Mouse (Mus musculus) left cerebral cortex, adult 2 months (tissue): ENCODE results near the gene Pitpnc1. TPM values are rescaled to one million over a fixed set of nuclear protein-coding genes. Genes with fewer than 3 reads are reported as not detected.

Experiments used
- DNase-seq, 2 experiments: peaks; one replicate each; pipeline ENCODE4 v3.0.0; 2021 to 2022; ENCODE audit warnings: low spot score in 2 of 2, mixed read lengths in 1 of 2; ENCODE audit errors: extremely low spot score in 1 of 2
- H3K27ac ChIP-seq: fragments of 200-600 bp; 2 replicates; pipeline ENCODE4 v1.8.1; 2022
- H3K4me3 ChIP-seq: fragments of 200-600 bp; 2 replicates; pipeline ENCODE4 v1.8.1; 2022
- CTCF ChIP-seq: fragments of 200-600 bp; IDR thresholded peaks from 2 replicates; pipeline ENCODE4 v1.8.1; 2022; ENCODE audit warnings: antibody characterized with exemption, mild to moderate bottlenecking, moderate library complexity
- intact Hi-C: fragments of 180-260 bp; cut with DNase I; formaldehyde crosslinking; loops from one replicate; pipeline ENCODE4 v1.15.1; 2025
- total RNA-seq, 2 experiments: library from RNA; stranded (reverse); gene quantifications; 2 replicates each; pipeline ENCODE4 v1.2.3; 2021

Pitpnc1 gene
- total RNA-seq, 2 experiments from 2014 or later = 54.5 to 55.2 TPM

DNA sequence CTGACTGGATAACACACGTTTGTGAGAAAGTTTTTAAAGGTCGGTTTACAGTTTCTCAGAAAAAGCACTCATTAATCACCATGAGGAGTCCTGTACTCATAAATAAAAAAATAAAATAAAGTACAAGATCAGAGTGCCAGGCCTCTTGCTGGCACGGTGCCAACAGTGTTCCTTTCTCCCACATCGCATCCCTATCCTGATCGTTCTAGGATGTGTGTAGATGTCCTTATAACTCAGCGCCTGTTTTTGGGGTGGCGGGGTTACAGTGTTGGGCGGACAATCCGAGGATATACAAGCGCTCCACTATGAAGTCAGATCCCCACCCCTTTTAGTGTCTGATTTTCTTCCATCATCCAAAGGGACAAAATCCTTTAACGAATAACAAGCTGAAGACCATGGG is 94.7 kb downstream of the Pitpnc1 start:
- DNase-seq = no peak
- intact Hi-C loops = no loop called here
- peak overlapping the region; percentile 56 for H3K27ac ChIP-seq
- H3K4me3 ChIP-seq = no peak overlapping the region
- TF ChIP-seq CTCF = no peak

DNA sequence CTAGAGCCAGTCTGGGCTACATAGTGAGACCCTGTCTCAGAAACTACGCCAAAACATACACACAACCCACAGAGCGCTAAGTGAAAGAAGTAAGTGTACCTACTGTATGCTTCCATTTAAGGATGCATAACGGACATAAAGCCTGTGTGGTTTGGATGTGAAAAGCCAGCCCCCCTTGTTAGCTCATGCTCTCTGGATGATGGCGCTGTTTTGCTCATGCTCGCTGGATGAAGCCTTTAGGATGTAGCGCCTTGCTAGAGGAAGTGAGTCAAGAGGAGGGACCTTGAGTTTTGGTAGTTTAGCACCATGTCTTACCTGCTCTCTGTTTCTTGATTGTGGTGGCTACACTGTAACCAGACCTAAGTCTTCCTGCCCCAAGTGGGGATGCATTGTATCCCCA is 96.9 kb downstream of the Pitpnc1 start:
- no peak for TF ChIP-seq CTCF
- no peak overlapping the region for H3K4me3 ChIP-seq
- H3K27ac ChIP-seq = no peak overlapping the region
- intact Hi-C loops = loop anchor here (5.0 kb wide), 1 partner anchor 56 kb away; no protein-coding TSS in a partner anchor
- DNase-seq = no peak

DNA sequence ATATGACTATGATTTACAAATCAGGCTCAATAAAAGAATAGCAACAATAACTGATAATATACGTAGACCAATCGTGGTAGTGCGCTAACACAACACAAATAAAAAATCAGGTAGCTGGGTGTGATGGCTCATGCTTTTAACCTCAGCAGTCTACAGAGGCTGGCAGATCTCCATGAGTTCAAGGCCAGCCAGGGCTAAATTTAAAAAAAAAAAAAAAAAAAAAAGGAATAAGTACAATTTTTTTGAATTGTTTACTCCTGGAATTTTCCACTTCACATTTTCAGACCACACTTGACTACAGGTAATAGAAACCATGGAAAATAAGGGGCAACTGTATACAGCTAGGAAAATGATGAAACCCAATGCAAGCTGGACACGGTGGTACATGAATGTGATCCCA is 97.3 kb downstream of the Pitpnc1 start:
- intact Hi-C loops = loop anchor here (5.0 kb wide), 1 partner anchor 56 kb away; no protein-coding TSS in a partner anchor
- TF ChIP-seq CTCF = no peak
- Histone ChIP-seq H3K27ac (0 out of 2 replicates have a peak overlapping the region, but pooled peaks have one; percentile 29), H3K4me3 (no peak overlapping the region)
- DNase-seq = no peak

DNA sequence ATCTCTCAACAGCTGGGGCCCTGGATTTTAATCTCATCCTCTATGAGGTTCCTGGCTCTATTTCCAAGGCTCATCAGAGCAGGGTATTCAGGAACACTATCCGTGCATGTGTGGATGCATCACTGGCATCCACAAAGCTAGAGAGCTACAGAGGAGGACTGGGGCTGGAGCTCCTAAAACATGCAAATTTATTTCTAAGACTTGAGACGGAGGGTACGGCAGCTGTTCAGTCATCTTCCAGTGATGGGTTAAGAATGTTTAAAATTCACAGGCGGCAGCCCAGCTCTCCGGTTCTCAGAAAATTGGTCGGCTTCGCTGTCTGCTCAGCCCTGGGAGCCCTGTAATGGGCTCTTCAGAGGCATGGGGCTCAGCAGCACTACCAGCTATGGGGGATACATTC is 97.8 kb downstream of the Pitpnc1 start:
- intact Hi-C loops = loop anchor here (5.0 kb wide), 1 partner anchor 55 kb away; no protein-coding TSS in a partner anchor
- no peak for TF ChIP-seq CTCF
- Histone ChIP-seq H3K4me3 (no peak overlapping the region), H3K27ac (peak overlapping the region; percentile 29; the same call in 1 of the 2 replicates)
- DNase-seq = no peak

DNA sequence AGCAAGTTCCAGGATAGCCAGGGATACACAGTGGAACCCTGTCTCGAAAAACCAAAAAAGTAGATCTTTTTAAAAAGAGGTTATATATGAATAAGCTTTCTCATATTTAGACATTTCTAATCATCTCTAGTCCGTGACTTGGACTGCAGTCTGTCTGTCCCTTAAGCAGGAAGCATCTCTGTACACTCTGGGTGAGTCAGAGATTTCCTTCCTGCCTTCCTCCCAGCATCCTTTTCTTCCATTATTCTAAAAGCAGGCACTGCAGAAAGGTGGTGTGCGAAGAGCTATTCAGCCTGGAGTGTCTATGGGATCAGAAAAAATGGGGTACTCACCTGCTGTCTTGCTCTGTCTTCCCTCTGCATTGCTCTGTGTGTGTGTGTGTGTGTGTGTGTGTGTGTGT is 100.0 kb downstream of the Pitpnc1 start:
- TF ChIP-seq CTCF = no peak
- no peak for DNase-seq
- Histone ChIP-seq H3K27ac (no peak overlapping the region), H3K4me3 (no peak overlapping the region)
- intact Hi-C loops = loop anchor here (5.0 kb wide), 1 partner anchor 53 kb away; no protein-coding TSS in a partner anchor

DNA sequence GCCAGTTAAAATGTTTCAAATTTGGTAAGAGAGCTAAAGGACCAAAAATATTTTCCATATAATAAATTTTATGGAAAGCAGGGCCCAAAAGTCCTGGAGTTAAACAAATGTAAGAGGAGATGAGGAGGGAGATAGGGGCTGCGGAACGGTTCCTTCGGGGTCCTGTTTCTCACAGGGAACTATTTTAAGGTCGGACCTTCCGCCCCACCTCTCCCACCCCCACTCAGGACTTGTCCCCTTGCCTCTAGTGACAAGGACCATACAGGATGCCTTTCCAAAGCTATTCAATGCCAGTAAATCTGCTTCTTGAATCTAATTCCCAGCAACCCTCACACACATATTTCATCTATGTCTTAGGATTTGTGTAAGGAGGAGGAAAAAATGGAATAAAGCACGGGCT is 100.8 kb downstream of the Pitpnc1 start:
- DNase-seq = no peak
- H3K27ac ChIP-seq = no peak overlapping the region
- no peak for TF ChIP-seq CTCF
- H3K4me3 ChIP-seq = no peak overlapping the region
- intact Hi-C loops = loop anchor here (5.0 kb wide), 1 partner anchor 52 kb away; no protein-coding TSS in a partner anchor

DNA sequence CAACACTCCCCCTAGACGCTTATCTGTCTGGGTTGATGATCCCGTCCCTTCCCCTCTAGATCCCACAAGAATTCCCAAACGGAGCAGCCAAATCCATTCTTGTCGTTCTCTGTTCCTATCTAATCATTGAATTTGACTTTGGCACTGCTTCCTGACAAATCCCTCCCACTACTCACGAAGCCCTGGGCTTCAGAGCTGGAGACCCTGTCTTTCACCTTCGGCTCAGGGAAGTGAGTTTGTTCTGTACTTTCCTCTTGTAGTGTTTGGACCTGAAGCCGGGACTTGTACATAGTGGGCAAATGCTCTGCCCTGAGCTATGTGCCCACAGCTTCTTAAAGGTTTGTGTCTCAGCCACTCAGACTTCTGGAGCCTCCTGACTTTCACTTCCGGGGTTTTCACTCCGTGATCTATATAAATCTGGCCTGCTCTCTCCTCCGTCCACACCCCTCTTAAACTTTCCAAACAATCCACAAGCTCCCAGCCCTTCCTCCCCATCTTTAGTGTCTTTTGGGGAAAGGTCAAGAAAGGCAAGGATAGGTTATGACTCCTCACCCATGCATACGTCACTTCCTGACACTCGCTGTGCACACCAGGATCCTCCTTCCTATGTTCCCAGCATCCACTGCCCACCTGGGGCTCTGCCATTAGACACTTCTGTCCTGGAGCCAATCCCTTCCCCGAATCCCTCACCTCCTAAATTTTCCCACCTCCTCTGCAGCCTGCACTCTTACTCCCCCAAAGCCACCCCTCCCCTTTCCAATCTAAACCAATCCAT is 104.4 kb downstream of the Pitpnc1 start:
- DNase-seq = no peak
- TF ChIP-seq CTCF = no peak
- intact Hi-C loops = no loop called here
- Histone ChIP-seq H3K27ac (no peak overlapping the region), H3K4me3 (no peak overlapping the region)

DNA sequence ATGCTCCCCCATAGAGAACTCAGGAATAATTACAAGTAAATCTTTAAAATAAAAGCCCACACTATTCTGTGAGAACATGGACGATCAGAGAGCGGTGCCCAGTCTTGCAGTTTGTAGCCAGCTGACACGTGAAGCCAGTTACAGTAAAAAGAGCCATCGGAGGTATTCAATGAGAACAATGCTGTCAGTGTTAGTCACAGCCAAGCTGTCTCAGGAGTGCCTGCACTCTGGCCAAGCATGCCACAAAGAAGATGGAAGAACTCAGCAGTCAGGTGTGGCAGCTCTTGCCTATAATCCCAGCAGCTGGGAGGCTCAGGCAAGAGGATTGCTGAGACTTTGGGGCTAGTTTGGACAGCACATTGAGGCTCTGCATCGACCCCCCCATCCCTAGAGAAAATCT is 111.8 kb downstream of the Pitpnc1 start:
- no peak for DNase-seq
- Histone ChIP-seq H3K27ac (no peak overlapping the region), H3K4me3 (no peak overlapping the region)
- intact Hi-C loops = no loop called here
- TF ChIP-seq CTCF = no peak

DNA sequence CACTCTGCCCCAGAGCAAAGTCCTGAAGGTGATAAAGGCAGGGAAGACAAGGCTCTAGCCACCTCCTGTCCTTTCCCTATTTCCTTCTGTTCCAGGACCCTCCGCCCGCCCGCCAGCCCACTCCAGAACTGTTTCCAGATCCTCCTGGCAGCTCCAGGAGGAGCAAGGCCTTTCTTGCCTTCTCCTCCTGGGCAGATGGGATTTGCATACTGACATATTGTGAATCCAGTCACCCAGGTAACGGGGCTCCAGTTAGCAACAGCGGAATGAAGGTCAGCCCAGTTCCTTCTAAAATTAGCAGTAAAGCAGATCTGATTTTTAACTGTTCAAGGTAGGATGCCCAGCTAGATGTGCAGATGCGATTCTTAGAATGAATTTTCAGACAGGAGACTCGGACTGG is 114.3 kb downstream of the Pitpnc1 start:
- intact Hi-C loops = no loop called here
- TF ChIP-seq CTCF = no peak
- DNase-seq = peak in 1 of 2 experiments; percentile 33
- Histone ChIP-seq H3K27ac (peak overlapping the region; percentile 40; the same call in 1 of the 2 replicates), H3K4me3 (no peak overlapping the region)

DNA sequence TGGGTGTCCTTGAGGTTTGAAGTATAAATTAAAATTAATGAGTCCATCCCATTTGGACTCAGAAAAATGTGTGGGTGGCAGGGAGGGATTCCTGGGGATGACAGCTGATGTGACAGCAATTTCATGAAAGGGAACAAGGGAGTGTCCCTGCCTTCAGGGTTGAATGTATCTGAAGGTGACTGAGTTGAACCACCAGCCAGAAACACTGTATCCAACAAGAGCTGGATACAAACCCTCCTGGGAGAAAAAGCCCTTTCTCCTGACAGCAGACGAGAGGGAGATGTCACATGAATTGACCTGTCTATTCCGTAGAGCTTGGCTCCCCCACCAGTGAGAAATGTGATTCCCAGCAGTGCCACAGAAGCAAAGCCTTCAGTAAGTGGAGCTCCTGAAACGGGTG is 115.0 kb downstream of the Pitpnc1 start:
- no peak for TF ChIP-seq CTCF
- H3K4me3 ChIP-seq = no peak overlapping the region
- DNase-seq = no peak
- H3K27ac ChIP-seq = peak overlapping the region; percentile 19; the same call in 1 of the 2 replicates
- intact Hi-C loops = no loop called here

DNA sequence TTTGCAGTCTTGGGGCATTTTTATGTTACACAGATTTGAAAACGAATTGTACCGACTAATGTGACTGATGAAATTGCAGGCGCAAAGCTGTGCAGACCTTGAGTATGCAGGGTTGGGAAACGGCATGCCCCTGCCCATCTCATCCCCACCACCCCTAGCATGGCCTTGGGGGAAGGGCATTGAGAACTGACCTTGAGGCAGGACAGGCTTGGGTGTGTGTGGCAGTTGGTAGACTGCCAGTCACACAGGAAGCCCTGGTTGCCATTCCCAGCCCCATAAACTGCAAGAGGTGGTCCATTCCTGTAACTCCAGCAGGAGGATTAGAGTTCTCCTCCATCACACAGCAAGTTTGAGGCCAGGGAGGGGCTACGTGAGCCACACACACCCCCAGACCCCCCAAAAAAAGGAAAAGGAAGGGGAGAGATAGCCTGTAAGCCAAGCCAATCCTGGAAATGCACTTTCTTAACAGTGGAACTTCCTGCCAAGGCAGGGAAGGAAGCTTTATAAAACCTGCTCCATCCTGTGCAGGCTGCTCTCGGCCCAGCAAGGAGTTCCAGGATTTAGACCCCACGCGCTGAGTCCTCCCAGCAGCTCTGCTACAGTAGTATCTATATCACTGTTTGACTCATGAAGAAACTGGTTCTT is 115.9 kb downstream of the Pitpnc1 start:
- Histone ChIP-seq H3K4me3 (no peak overlapping the region), H3K27ac (no peak overlapping the region)
- DNase-seq = no peak
- TF ChIP-seq CTCF = no peak
- intact Hi-C loops = no loop called here

DNA sequence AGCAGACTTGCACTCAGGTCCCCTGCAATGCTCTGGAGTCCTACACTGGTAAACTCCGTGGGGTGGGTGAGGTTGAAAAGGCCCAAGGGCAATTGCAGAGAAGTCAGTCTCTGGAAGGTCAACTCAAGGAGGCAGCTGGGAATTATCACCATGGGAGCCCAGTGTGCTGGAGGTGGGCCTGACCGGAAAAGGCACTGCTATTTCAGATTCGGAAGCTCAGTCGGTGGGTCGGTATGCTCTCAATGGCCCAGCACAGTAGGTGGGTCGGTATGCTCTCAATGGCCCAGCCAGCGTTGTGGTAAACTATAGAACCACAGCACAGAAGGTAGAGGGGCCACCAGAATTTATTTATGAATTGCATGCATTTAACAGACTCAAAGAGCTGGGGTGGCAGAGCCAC is 117.9 kb downstream of the Pitpnc1 start:
- Histone ChIP-seq H3K4me3 (no peak overlapping the region), H3K27ac (no peak overlapping the region)
- no peak for TF ChIP-seq CTCF
- intact Hi-C loops = no loop called here
- DNase-seq = no peak
